8 mouse cellular contexts compared by ENCODE assay signal in the genomic region with DNA sequence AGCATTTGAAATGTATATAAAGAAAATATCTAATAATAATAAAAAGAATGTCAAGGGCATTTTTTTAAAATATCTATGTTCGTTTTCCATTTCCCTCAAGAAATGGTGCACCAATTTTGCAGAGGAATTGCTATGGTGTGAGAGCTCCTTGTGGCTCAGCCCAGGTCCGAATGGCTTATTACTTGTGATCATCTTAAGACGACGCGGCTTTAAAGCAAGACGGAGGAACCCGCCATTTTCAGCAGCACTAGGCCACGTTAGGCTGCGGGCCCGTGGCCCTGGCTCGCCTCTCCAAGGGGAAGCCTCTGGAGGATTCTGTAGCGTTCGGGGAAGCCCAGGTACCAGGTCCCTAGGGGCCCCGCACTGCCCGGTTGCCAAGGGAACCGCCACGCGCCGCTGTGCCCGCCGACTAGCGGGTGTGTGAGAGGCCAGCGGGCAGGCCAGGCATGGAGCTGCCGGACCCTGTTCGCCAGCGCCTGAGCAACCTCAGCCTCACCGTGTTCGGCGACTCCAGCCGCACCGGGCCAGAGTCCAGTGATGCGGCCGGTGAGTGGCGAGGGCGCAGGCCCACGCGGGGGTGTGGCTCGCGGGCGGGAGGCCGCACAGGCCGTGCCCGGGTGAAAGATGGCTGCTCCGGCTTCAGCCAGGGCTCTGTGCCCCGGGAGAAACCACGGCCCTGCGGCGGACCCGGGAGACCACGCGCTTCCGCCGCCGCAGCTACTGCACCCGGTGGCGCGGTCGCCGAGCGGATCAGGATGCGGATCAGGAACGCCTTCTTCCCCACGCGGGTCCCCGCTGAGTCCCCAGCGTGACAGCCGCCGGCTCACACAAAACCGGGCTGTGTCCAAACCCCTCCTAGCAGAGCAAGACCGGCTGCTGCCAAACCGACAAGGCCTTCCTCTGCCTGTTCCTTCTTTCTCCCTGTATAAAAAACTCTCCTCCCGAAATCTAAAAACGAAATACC. TPM values are rescaled to one million over a fixed set of nuclear protein-coding genes. Genes with fewer than 3 reads are reported as not detected.
DNase-seq lines count a peak whose midpoint lies in the region; ATAC-seq lines count a peak whose summit lies in the region.

A gene (plus strand): TSS at position 51 of the 964 bp plus-strand sequence.

- DNase-seq in adipocyte (ENCODE audit: low spot score) = peak; percentile 79
- peak; percentile 96 for DNase-seq in gastrocnemius, postnatal 10 days
- DNase-seq in induced T-regulatory cell, adult 2 months (ENCODE audit: low read depth) = peak; percentile 75
- DNase-seq in left cerebral cortex, adult 8-10 months (ENCODE audit: low spot score in 2 of 2) = peak; percentile 85 to 88
- DNase-seq in right cerebral cortex, adult 18-20 months = peak; percentile 87
- DNase-seq in urinary bladder, adult 2 months (ENCODE audit: low spot score) = peak; percentile 91

- peak; percentile 95 for ATAC-seq in common myeloid progenitor, adult 5-6 weeks (replicated peaks; ENCODE audit: low read depth, poor library complexity, severe bottlenecking)
- peak; percentile 90 for ATAC-seq in megakaryocyte, adult 5-6 weeks (ENCODE audit: poor library complexity, severe bottlenecking)

RNA-seq across cellular contexts. Expression of the gene that starts here (rescaled TPM):
- total RNA-seq in common myeloid progenitor, adult 5-6 weeks (2017) = 3.2 and 7.4 TPM in 2 replicates
- total RNA-seq in gastrocnemius, postnatal 10 days (2021) = 1 to 10 TPM; 2.9 to 3.3 TPM
- total RNA-seq in left cerebral cortex, adult 8-10 months (2022) = 1 to 10 TPM; 5.8 to 6.6 (median 6.2) TPM
- total RNA-seq in megakaryocyte, adult 5-6 weeks (2015) = 0.40 and 0.98 TPM in 2 replicates
- 1.2 and 1.4 TPM in 2 replicates for total RNA-seq in megakaryocyte, adult 5-6 weeks (2017)
- 4.0 and 4.8 TPM in 2 replicates for polyA plus RNA-seq in urinary bladder, adult 2 months (2012; rRNA removed)

Comparison
In these comparisons a context has a peak if more than half of its experiments do, and no peak if none do; other contexts are left out.
1. Peak in every context shown above with its lines: DNase-seq and ATAC-seq.